Mouse (Mus musculus) limb, embryonic 15.5 days (tissue): ENCODE results near the gene Mettl16. TPM values are rescaled to one million over a fixed set of nuclear protein-coding genes. Genes with fewer than 3 reads are reported as not detected.
A peak's percentile ranks its signal among the peaks of the same experiment; 100 is the strongest.

Source experiments
- ATAC-seq: fragments of 200-750 bp; cut with Nextera tagmentation; 2 replicates; pipeline ENCODE4 v1.8.0; 2017; ENCODE audit warnings: low read depth, moderate TSS enrichment; ENCODE audit not compliant: insufficient number of reproducible peaks, low FRiP score, low TSS enrichment
- H3K27ac ChIP-seq: fragments of 300-500 bp; sonication (generic); 2 replicates; pipeline ENCODE4 v1.5.1; 2015; ENCODE audit warnings: moderate library complexity, mild to moderate bottlenecking, inconsistent platforms
- H3K27me3 ChIP-seq: fragments of 300-500 bp; sonication (generic); 2 replicates; pipeline ENCODE4 v1.6.1; 2015; ENCODE audit warnings: inconsistent platforms
- H3K36me3 ChIP-seq: fragments of 300-500 bp; sonication (generic); 2 replicates; pipeline ENCODE4 v1.6.1; 2015; ENCODE audit warnings: inconsistent platforms
- H3K4me1 ChIP-seq: fragments of 300-500 bp; sonication (generic); 2 replicates; pipeline ENCODE4 v1.6.1; 2015; ENCODE audit warnings: inconsistent platforms
- H3K4me2 ChIP-seq: fragments of 300-500 bp; sonication (generic); 2 replicates; pipeline ENCODE4 v1.6.1; 2015; ENCODE audit warnings: mild to moderate bottlenecking, inconsistent platforms
- H3K4me3 ChIP-seq: fragments of 300-500 bp; sonication (generic); 2 replicates; pipeline ENCODE4 v1.5.1; 2015; ENCODE audit warnings: mild to moderate bottlenecking, inconsistent platforms
- H3K9ac ChIP-seq: fragments of 300-500 bp; sonication (generic); 2 replicates; pipeline ENCODE4 v1.6.1; 2015; ENCODE audit warnings: inconsistent platforms
- H3K9me3 ChIP-seq: fragments of 300-500 bp; sonication (generic); 2 replicates; pipeline ENCODE4 v1.6.1; 2016; ENCODE audit warnings: inconsistent platforms
- WGBS: fragments of 180-500 bp; shearing (Covaris S2); methylation state at CpG from one replicate; pipeline ENCODE4 v1.1.7; 2015; 5-methylcytosine and 5-hydroxymethylcytosine counted together
- polyA plus RNA-seq: library from polyadenylated mRNA; unstranded; fragments of >200 nt; fragmentation: Nextera tagmentation; extraction: Ambion mirVana; gene quantifications from 2 replicates; pipeline ENCODE4 v1.2.1, GENCODE M21; 2015

Gene Mettl16
- 47.3 and 49.0 TPM in 2 replicates for polyA plus RNA-seq

- H3K9me3 ChIP-seq = no peaks in the 10 kb centered on the region
- peaks cover 25% of the 10 kb centered on the region for H3K36me3 ChIP-seq
- peak within 1 kb of the TSS; percentile 76 for H3K4me2 ChIP-seq
- H3K27ac ChIP-seq = peak within 1 kb of the TSS; percentile 95
- peak within 1 kb of the TSS; percentile 86 for H3K4me3 ChIP-seq
- peaks cover 15% of the 10 kb centered on the region for H3K4me1 ChIP-seq
- peak; percentile 91 for ATAC-seq
- H3K27me3 ChIP-seq = no peaks in the 10 kb centered on the region
- peak within 1 kb of the TSS; percentile 80 for H3K9ac ChIP-seq
- under 1% methylated on average over 43 of the region's 43 CpGs for WGBS
These were observed at the start of gene Mettl16 for GRCm38 (mm10) chr11:74770595-74771207. Gene Mettl16 (plus strand): TSS chr11:74770830.

GRCm38 (mm10) chr11:74721141-74721540, 49.5 kb upstream of the Mettl16 start:
- no peak for ATAC-seq
- no peaks in the 10 kb centered on the region for H3K27me3 ChIP-seq
- no peak overlapping the region for H3K4me3 ChIP-seq
- no peak overlapping the region for H3K9ac ChIP-seq
- no peaks in the 10 kb centered on the region for H3K36me3 ChIP-seq
- no peak overlapping the region for H3K4me2 ChIP-seq
- H3K9me3 ChIP-seq = no peaks in the 10 kb centered on the region
- 72% methylated on average over 2 of the region's 2 CpGs for WGBS
- H3K27ac ChIP-seq = no peak overlapping the region
- peaks cover 17% of the 10 kb centered on the region; the same call in 1 of the 2 replicates for H3K4me1 ChIP-seq

DNA sequence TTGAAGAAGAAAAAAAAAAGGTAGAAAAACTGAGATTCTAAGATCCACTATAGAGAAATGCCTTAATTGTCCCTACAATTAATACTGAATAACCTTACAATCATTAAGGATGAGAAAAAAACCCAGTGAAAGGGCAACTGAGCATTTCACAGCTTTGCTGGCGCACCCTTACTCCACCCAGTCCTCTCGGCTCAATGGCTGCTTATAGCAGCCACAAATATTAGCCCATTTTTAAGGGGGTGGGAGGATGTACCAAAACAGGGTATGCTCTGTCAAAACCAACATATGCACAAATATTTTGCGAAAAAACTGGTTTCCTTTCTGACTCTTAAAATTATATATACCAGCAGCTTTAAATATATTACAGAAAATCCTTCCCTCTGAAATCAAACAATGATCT, 48.7 kb upstream of the Mettl16 start:
- no peaks in the 10 kb centered on the region for H3K27me3 ChIP-seq
- H3K9ac ChIP-seq = no peak overlapping the region
- H3K4me1 ChIP-seq = peaks cover 11% of the 10 kb centered on the region; the same call in 1 of the 2 replicates
- peak overlapping the region; percentile 44 for H3K4me2 ChIP-seq
- no peak overlapping the region for H3K27ac ChIP-seq
- no peaks in the 10 kb centered on the region for H3K36me3 ChIP-seq
- no peak for ATAC-seq
- WGBS = 50% methylated on average over 3 of the region's 3 CpGs
- H3K4me3 ChIP-seq = peak overlapping the region; percentile 27
- H3K9me3 ChIP-seq = no peaks in the 10 kb centered on the region

DNA sequence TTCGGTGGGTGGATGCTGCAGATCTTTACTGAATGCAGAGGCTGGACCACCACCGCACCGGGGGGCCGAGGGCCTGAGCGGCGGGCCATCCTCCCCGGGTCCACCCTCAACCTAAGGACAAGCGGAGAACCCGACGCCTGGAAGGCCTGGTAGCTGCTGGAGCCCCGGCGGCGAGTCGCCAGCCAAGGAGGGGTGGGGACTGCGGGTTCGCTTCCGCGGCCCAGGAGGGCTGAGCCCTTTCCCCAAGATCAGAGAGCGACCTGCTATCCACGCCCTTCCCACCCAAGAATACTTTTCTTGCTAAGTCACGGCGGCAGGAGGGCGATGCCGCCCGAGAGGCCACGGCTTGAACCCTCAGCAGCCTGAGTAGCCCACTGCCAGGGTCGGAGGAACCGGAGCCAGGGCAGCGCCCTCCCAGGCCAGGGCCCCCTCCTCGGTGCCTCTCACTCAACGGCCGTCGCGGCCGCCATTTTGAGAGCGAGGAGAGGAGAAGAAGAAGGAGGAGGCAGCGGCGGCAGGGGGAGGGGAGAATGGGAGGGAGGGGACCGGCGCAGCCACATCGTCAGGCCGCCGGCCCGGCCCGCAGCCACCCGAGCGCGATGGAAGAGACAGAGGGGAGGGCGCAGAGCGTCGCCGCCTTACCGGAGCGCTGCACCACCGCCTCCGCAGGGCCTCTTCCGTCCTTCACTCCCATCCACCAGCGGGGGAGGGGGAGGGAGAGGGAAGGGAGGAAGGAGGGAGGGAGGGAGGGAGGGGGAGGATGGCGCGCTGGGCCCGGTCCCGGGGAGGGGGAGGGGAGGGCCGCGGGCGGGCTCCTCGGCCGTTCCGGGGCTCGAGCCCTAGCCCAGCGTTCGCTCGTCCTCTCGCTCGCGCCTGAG, 47.0 kb upstream of the Mettl16 start:
- Histone ChIP-seq H3K27me3 (no peaks in the 10 kb centered on the region), H3K36me3 (no peaks in the 10 kb centered on the region), H3K9me3 (no peaks in the 10 kb centered on the region), H3K4me3 (peak overlapping the region; percentile 91), H3K4me2 (peak overlapping the region; percentile 61), H3K27ac (peak overlapping the region; percentile 99), H3K9ac (peak overlapping the region; percentile 94), H3K4me1 (peaks cover 11% of the 10 kb centered on the region; the same call in 1 of the 2 replicates)
- WGBS = under 1% methylated on average over 53 of the region's 75 CpGs
- peak; percentile 86 for ATAC-seq

DNA sequence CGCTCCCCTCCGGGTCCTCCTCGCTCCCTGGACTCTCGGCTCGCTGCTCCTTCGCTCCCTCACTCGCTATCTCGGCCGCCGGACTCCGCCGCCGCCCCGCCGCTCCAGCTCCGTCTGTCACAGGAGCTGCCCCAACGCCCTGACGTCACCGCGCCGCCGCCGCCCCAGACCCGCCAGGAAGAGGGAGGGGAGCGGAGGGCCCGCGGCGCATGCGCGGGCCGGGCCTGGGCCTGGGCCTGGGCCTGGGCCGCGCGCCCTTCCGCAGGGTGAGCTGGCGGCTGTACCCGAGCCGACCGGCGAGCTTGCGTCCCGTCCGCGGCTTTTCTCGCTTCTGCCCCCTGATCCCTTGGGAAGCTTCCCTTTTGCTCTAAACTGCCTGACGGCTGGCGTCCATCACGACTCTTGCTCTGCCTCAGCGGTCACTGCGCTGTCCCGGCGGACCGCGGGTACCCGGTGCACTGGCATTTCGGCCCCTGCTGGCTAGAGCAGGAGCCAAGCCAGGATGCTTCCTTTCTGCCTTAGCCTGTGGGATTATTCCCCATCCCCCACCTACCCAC, 46.3 kb upstream of the Mettl16 start, which contains the start of gene Pafah1b1:
Gene Pafah1b1 (minus strand): TSS at position 436 of the 557 bp plus-strand sequence.
- peak within 1 kb of the TSS; percentile 91 for H3K4me3 ChIP-seq
- peak; percentile 99 for ATAC-seq
- no peaks in the 10 kb centered on the region for H3K27me3 ChIP-seq
- no peaks in the 10 kb centered on the region for H3K9me3 ChIP-seq
- H3K36me3 ChIP-seq = no peaks in the 10 kb centered on the region
- H3K4me1 ChIP-seq = peaks cover 11% of the 10 kb centered on the region; the same call in 1 of the 2 replicates
- peak within 1 kb of the TSS; percentile 94 for H3K9ac ChIP-seq
- peak within 1 kb of the TSS; percentile 61 for H3K4me2 ChIP-seq
- WGBS = under 1% methylated on average over 44 of the region's 56 CpGs
- peak within 1 kb of the TSS; percentile 99 for H3K27ac ChIP-seq

DNA sequence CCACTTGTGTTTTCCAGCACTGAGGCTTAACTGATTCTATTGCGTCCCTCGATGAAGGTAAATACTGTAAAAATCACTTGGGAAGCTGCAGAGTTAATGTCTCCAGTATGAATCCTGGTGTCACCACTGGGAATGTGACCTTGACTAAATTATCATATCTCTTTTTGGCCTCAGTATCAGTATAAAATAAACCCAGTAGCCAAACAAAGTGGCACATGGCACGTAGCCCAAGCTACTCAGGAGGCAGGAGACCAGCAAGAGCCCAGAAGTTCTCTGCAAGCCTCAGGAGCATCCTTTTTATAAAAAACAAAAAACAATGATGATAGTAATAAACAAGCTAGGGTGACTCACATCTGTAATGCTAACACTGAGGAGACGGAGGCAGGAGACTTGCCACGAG, 45.4 kb upstream of the Mettl16 start:
- no peak for ATAC-seq
- H3K27me3 ChIP-seq = no peaks in the 10 kb centered on the region
- no peaks in the 10 kb centered on the region for H3K9me3 ChIP-seq
- H3K36me3 ChIP-seq = no peaks in the 10 kb centered on the region
- 78% methylated on average over 5 of the region's 5 CpGs for WGBS
- no peak overlapping the region for H3K9ac ChIP-seq
- peaks cover 11% of the 10 kb centered on the region; the same call in 1 of the 2 replicates for H3K4me1 ChIP-seq
- H3K27ac ChIP-seq = 0 out of 2 replicates have a peak overlapping the region, but pooled peaks have one; percentile 99
- 0 out of 2 replicates have a peak overlapping the region, but pooled peaks have one; percentile 54 for H3K4me2 ChIP-seq
- H3K4me3 ChIP-seq = no peak overlapping the region

GRCm38 (mm10) chr11:74734917-74735316, 35.7 kb upstream of the Mettl16 start:
- Histone ChIP-seq H3K27me3 (no peaks in the 10 kb centered on the region), H3K4me3 (no peak overlapping the region), H3K27ac (no peak overlapping the region), H3K4me1 (no peaks in the 10 kb centered on the region), H3K4me2 (no peak overlapping the region), H3K9ac (no peak overlapping the region), H3K9me3 (peaks cover 4% of the 10 kb centered on the region; the same call in 1 of the 2 replicates), H3K36me3 (no peaks in the 10 kb centered on the region)
- ATAC-seq = no peak
- 32% methylated on average over 7 of the region's 7 CpGs for WGBS

DNA sequence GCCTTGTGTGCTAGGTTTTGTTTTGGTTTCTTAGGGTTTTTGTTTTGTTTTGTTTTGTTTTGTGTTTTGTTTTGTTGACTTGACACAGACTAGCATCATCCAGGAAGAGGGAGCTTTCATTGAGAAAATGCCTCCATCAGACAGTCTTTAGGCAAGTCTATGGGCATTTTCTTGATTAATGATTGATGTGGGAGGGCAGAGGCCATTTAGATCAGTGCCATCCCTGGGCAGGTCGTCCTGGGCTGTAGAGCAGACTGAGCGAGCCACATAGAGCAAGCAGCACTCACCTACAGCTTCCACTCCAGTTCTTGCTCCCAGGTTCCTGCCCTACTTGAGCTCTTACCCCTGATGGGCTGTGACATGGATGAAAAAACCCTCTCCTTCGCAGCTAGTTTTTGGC, 32.8 kb upstream of the Mettl16 start:
- Histone ChIP-seq H3K9ac (no peak overlapping the region), H3K27me3 (no peaks in the 10 kb centered on the region), H3K9me3 (peaks cover 4% of the 10 kb centered on the region; the same call in 1 of the 2 replicates), H3K4me2 (no peak overlapping the region), H3K4me1 (no peaks in the 10 kb centered on the region), H3K4me3 (no peak overlapping the region), H3K27ac (no peak overlapping the region), H3K36me3 (no peaks in the 10 kb centered on the region)
- no peak for ATAC-seq
- 60% methylated on average over 3 of the region's 3 CpGs for WGBS

DNA sequence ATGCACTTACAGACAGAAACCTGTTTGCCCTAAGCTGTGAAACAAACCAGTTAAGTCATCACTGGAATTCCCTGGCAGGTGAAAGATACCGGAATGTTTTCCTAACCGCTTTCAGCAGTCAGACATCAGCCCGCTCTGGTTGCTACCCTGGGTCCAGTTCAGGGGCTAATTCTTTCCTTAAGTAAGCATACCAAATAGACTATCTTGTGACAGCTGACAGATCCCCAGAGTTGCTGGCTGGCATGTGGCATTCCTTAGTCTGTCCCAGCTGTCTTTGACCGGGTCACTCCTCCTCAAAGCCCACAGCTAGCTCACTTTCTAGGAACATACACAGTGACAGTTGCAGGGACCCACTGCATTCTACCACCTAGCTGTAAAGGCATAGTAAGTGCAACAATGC, 22.6 kb upstream of the Mettl16 start:
- no peaks in the 10 kb centered on the region for H3K36me3 ChIP-seq
- H3K9ac ChIP-seq = no peak overlapping the region
- H3K27me3 ChIP-seq = no peaks in the 10 kb centered on the region
- no peaks in the 10 kb centered on the region for H3K9me3 ChIP-seq
- ATAC-seq = peak; percentile 7; the same call in 1 of the 2 replicates
- WGBS = 52% methylated on average over 4 of the region's 4 CpGs
- peaks cover 4% of the 10 kb centered on the region; the same call in 1 of the 2 replicates for H3K4me1 ChIP-seq
- H3K27ac ChIP-seq = no peak overlapping the region
- no peak overlapping the region for H3K4me3 ChIP-seq
- no peak overlapping the region for H3K4me2 ChIP-seq

DNA sequence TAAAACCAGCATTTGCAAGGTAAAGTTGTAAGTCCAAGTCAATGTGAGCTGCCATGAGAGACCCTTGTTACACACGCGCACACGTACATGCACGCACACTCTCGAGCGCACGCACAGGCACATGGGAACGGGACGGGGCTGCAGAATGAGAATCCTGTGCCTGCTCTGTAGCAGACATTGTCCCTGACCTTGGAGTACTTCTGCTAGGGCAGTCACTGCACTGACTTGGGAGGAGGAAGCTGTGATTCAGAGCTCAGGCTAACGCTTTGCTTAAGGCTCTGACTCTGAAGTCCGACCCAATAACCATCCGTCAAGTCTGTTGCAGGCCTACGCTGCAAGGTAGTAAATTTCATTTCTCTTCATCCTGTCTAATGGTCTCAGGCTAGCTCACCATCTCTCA, 21.4 kb upstream of the Mettl16 start:
- WGBS = 73% methylated on average over 13 of the region's 13 CpGs
- Histone ChIP-seq H3K36me3 (no peaks in the 10 kb centered on the region), H3K9ac (no peak overlapping the region), H3K9me3 (no peaks in the 10 kb centered on the region), H3K4me3 (no peak overlapping the region), H3K27me3 (no peaks in the 10 kb centered on the region), H3K4me2 (no peak overlapping the region), H3K4me1 (peaks cover 4% of the 10 kb centered on the region; the same call in 1 of the 2 replicates), H3K27ac (no peak overlapping the region)
- no peak for ATAC-seq

DNA sequence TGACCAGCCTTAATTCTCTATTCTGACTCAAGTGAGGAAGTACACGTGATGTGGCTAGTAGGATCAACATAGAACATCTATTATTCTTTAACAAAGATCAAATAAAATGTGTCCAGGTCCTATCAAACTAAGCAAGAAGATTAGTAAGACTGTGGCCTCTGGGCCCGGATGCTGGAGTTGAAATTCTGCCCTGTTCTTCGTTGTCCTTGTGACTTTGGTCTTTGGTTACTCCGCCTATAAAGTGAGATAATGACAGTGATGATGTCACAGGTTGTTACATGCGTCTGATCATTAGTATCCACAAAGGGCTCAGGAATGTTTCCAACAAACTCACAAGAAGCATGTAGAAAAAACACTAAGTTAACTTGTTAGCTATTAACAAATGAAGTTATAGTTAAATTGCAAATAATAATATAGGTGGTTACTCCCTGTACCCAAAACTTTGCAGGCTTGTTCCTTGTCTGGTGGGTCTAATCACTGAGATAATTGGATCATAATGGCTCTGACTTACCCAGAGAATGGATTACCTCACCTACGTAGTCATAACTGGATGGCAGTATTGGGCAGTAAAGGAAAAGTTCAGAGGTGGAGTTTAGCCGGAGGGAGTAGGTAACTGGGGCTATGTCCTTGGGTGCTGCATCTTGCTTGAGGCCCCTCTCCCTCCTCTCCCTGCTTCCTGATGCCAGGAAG, 19.8 kb upstream of the Mettl16 start:
- peak overlapping the region; percentile 14; the same call in 1 of the 2 replicates for H3K27ac ChIP-seq
- no peak for ATAC-seq
- 74% methylated on average over 7 of the region's 7 CpGs for WGBS
- H3K9me3 ChIP-seq = no peaks in the 10 kb centered on the region
- no peak overlapping the region for H3K9ac ChIP-seq
- H3K36me3 ChIP-seq = no peaks in the 10 kb centered on the region
- no peak overlapping the region for H3K4me2 ChIP-seq
- peaks cover 4% of the 10 kb centered on the region; the same call in 1 of the 2 replicates for H3K4me1 ChIP-seq
- no peak overlapping the region for H3K4me3 ChIP-seq
- no peaks in the 10 kb centered on the region for H3K27me3 ChIP-seq
